Mouse (Mus musculus): ENCODE measurements around the gene Edn3.

The Edn3 gene

DNA sequence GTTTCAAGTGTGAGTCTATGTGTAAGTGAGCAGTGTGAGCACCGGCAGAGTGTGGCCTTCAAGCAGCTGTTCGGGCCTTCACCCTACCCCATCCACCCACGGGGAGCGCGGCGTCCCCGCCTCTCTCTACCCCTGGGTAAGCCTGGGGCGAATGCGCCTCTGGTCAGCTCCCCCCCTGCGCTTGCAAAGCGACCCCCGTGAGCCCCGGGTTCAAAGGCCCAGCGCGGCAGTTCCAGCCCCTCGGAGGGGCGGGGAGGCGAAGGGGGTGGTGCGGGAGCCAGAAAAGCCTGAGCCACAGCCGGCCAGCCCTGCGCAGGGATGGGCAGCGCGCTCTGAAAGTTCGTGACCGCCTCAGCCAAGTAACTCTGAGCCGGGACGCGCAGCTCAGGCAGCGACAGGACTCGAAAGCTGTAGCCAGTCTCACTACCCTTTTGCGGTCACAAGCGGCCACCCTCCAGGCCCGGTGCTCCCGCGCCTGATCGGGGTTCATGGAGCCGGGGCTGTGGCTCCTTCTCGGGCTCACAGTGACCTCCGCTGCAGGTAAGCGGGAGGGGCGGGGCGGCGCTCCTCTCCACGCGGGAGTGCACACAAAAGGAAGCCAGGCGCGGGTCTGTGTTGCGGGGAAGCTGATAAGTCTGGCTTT is at the start of gene Edn3:
Gene Edn3, plus strand, starts transcription at position 141 of the 643 bp plus-strand sequence.
- DNase-seq: no peak

DNA sequence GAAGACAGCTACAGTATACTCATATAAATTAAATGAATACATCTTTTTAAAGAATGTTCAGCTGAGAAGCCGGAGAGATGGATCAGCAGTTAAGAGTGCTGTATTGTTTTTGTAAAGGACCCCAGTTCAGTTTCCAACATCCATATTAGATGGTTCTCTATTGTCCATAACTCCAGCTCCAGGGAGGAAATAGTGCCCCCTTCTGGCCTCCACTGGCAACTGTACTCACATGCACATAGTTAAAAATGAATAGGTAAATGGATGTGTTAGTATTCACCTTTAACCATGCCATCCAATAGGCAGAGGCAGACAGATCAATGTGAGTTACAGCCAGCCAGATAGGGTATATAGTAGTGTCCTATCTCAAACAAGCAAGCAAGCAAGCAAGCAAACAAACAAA is 48.4 kb upstream of the Edn3 start:
- DNase-seq: no peak

DNA sequence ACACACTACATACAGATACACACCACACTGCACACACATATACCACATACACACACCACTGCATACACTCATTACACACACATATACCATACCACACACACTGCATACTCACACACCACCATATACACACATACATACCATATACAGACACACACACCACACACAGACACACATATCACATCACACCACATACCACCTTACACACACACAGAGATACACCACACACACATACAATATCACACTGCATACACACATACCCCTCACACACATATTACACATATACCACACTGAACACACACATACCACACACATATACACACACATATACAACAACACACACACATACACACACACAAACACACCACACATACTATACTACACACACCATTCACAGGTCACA is 44.5 kb upstream of the Edn3 start:
- DNase-seq: no peak

DNA sequence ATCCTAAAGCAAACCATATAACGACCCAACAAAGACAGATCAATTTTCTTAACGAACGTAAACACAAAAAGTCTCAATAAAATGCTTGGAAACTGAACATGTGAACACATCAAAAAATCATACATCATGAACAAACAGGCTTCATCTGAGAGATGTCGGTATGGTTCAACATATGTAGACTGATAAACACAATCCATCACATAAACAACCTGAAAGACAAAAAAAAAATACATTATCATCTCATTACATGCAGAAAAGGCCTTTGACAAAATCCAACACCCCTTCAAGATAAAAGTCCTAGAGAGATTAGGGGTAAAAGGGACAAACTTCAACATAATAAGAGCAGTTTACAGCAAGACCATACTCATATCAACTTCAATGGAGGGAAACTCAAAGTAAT is 42.6 kb upstream of the Edn3 start:
- no peak for DNase-seq

DNA sequence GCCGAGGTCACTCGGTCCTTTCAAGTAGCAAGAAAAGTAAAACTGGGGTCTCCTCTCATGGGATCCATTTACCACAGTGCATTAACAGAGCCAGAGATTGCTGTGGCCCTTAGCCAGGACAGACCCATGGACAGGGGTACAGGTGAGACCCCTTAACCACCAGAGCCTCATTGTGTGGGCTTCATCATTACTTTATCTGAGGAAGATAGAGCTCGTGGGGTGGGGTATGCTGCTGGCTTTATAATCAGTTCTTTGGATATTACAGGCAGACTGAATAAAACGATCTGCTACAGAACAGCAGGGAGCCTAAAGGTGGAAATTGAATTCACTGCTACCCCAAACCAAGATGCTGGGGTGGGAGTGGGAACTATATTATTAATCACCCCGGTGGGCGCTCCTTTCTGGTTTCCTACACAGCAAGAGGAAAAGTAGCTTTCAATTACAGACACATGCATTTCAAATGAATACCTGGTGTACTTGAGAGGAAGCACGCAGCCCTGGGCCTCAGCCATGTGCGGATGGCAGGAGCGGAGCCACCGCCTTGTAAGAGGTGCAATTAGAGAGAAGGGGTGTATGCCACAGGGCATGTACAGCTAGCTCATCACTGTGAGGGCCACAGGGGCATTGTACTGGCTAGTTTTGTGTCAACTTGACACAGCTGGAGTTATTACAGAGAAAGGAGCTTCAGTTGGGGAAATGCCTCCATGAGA is 33.1 kb upstream of the Edn3 start:
- DNase-seq: no peak

DNA sequence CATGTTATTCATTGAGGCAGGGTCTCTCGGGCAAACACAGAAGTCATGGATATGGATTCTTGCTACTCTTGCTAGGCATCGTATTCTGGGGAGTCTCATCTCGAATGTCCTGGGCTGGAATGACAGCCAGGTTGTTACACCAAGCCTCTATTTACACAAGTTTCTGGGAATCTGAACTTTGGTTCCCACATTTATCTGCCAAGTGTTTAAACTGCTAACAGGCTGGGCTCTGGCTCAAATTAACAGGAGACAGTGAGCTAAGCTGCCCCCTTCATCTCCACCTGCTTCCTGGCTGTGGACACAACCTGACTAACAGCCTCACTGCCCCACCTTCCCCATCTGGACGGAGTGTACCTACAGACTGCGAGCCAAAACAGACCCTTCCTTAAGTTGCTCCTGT is 28.5 kb upstream of the Edn3 start:
- no peak for DNase-seq

DNA sequence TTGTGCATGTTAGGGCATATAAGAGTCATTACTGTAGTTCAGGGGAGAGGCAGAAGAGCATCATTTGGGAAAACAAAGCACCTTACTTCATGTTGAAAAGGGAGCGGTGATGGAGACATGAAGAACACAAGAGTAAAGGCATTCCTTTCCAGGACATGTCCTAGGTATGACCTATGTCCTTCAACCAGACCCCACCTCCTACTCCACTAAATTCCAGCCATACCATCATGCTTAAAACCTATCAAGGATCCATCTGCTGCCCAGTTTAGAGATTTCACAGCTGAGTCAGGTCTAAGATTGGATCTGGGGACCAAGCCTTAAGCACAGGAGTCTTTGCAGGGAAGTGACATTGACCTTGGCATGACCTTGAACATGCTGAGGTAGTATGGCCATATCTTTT is 25.1 kb upstream of the Edn3 start:
- DNase-seq: no peak

DNA sequence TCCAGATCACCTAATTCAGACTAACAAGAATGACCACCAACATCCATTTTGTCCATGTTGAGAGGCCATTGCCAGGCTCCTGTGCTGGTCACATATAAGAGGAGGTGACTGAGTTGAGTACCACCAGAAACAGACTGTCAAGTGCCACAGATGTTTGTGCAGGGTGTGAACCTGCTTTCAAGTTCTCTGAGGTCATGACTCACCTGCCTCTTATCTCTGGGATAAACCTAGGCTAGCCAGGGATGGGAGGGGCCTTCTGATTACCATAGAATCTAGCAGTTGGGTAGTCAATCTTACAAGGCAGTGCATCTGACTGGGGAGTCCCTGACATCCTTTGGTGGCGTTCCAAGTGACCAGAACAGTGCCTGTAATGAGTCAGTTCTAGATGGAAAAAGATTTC is 13.2 kb upstream of the Edn3 start:
- DNase-seq: no peak

DNA sequence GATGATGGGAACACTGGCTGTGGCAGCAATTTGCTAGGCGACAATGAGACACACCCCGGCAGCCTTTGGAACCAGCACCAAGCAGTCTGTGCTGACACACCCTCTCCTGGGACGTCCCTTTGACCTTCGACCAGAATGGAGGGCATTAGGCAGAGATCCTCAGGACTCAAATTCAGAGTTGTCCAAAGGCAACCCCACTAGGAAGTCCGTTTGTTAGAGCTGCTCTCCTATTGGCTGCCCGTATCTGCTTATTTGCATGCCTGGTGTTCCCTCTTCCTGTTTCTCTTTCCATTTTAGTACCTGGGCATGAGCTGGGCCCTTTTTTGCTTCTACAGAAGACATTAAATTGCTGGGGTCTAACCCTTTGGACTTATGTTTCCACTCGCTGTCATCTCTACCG is 12.0 kb upstream of the Edn3 start:
- no peak for DNase-seq

DNA sequence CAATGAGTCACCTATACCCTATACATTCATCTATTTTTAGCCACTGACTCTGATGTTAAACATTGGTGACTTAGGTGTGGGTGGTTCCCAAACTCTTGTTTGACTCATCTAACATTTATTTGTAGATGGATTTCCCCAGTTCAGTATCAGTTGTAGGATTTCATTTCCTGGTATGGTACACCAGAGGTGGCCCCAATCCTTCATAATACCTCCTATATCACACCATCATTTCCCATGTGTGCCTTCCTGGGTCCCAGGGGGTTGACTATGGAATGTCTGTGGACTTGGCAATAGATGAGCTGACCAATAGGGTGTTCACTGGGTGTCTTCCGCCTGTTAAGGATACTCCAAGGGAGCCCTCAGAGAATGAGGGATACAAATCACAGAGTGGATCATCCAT is 7.2 kb upstream of the Edn3 start:
- no peak for DNase-seq

DNA sequence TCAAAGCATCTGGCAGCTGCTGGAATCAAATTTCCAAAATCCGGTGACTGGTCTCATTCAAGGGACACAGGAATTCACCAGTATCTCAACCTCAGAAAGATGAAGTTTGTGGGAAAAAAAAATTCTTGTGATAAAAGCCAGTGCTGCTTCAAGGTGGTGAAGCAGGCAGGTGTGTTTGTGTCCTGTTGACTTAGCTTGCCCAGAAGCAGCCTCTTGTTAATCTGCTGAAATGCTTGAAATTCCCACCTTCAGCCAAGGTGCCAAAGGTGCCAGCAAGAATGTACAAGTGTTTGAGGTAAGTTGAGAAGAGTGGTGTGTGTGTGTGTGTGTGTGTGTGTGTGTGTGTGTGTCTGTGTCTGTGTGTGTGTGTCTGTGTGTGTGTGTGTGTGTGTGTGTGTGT is 6.2 kb upstream of the Edn3 start:
- DNase-seq: no peak

DNA sequence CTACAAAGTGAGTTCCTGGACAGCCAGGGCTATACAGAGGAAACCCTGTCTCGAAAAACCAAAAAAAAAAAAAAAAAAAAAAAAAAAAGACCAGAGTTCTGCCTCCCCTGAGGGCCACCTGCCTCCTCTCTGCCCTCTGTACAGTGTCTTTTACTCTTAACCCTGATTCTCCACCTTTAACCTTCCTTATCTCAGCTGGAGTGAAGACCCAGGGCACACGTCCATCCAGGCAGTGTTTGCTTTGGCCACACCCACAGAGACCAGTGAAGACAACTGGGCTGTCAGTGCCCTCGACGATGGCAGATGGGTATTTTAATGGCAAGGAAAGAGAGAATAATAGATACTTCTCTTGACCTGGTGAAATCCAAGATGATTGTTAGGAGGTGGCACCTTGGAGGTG is 1.2 kb upstream of the Edn3 start:
- no peak for DNase-seq

DNA sequence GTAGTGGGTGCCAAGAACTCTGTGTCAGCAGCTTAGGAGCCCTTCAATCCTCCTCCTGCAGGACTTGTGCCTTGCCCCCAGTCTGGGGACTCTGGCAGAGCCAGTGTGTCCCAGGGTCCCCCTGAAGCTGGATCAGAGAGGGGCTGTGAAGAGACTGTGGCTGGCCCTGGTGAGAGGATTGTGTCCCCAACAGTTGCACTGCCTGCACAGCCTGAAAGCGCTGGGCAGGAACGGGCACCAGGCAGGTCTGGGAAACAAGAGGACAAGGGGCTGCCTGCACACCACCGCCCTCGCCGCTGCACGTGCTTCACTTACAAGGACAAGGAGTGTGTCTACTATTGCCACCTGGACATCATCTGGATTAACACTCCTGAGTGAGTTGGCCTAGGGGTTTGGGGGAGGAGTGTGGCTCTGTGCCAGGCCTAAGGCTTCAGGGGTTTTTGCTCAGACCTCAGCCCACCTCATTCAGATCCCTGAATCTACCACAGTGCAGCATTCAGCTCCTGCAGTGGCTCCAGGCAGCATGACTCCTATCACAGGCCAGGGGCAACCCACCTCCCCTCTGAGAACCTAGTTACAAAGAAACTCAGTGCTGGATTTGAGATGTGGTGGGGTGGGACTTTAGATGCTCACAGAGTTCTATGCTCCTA is 1.2 kb downstream of the Edn3 start:
- DNase-seq: no peak

DNA sequence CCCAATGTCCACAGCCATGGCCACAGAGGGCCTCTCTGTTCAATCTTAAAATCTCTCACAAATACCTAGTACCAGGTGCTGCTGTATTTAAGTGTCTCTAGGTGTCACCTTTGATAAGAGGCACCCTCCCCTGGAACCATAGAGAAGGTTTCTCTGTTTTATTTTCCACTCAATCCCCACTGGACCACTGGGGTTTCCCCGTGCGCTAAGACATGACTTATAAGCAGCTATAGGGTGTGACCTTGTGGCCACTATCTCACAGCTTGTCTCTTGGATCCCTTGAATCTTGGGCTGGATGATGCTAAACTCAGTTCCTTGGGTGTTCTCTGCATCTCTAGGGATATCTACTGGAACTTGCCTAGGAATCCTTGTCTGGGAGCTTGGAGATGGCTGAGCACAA is 1.9 kb downstream of the Edn3 start:
- DNase-seq: no peak

DNA sequence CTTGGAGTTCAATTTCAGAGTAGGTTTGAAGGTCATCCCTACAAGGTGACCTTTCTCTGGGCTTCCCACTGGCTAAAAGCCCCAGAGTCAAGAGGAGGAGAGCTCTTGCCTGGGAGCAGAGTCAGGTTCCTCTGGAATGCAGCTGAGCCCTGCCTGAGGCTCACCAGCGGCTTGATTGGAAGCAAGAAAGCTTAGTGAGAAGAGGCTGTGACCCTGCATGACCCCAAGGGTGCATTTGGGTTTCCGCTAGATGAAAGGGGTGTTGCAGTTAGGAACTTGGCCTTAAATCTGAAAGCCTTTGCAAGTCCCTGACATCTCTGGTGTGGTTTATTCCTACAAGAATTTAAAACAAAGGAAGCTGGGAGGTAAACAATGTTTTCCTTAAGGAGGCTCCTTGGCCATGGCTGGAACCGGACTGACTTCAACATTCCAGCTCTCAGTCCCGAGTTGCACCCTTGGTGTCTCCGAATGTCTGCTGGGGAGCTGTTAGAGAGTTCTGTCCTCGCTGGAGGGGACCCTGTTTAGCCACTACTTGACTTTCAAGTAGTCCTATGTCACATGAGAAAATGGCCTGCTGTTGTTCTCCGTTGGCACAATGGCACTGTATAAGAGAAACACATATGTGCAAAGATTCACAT is 8.6 kb downstream of the Edn3 start:
- DNase-seq: no peak

DNA sequence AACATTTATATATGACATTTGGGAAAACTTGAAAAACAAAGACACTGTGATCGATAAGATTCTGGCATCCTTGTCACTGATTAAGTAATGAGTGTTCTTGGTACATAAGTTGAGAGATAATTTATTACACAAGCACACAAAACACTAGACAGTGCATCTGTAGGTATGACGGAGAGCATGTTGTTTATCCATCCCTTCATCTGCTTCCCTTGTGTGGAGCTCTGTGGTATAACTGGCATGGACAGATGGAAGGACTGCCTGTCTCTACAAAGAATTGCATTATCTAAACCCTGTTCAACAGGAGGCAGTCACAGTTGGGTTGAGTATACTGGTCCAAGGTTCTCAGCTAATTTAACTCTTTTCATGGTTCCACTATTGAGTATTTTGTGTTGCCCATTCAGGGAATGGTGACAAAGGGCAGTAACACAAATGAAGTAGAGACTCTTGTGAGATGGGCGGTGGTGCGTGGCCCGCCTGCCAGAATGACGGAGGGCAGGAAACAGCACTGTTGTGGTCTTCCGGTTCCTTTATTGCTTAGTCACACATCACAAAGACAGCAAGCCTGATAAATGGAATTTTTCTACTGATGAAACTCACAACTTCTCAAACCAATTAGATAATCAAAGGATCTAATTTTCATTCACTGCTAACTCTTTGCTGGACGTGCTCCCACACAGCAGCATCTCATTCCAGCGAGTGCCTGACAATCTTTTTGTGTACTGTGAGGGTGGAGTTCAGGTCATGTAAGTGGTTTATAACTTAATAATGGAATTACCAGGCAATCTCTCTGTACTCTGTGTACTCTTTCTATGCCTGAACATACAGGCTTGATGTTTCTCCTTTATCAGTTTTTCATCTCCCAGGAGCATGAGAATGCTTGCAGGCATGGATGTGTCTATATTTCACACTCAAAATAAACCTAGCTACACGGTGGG is 14.0 kb downstream of the Edn3 start:
- no peak for DNase-seq

DNA sequence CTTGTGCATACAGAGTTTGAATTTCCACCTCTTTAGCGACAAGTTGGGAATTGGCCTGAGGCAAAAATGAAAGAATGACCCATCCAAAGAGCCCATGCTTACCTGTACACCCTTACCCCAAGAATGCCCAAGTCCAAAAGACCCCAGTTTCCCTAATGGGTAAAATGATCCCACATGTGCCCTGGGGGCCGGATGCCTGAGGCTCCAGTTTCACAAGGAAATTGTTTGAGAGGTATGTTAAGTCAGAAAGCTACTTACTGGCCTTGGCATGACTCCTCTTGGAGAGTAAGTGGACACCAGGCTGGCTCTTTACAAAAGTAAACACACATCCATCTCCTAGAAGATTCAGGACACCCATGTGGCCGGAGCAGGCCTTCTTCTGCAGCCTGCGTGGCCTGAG is 21.6 kb downstream of the Edn3 start:
- DNase-seq: no peak

DNA sequence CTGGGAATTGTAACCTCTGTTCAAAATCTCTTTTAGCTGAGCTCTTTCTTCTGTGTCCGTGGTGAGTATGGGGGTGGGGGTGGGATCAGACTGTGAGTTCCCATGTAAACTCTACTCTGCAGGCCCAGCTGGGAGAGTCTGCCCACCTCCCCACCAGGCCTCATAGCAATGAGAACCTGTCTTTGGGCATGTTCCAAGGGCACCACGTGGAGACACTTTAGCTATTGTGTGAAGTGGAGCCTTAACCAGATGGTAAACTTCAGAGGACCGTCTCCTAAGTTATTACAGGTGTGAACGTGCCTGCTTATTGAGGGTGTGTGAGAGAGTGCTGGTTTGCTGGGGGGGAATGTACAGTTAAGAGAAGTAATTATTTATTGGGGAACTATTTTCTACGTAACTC is 22.5 kb downstream of the Edn3 start:
- DNase-seq: no peak

DNA sequence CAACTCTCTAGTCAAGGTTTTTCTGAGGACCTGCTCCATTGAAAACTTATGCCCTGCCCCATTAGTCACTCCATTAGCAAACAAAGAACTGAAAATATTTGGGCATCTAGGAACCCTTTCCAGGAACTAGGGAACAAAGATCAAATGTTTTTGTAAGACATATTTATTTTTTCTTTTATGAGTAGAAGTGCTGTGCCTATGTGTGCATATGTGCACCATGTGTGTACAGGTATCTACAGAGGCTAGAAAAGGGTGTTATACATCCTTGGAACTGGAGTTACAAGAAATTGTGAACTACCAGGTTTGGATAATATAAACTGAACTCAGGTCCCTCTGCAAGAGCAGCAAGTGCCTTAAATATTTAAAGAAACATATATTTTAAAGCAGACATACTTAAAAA is 28.4 kb downstream of the Edn3 start:
- DNase-seq: no peak

DNA sequence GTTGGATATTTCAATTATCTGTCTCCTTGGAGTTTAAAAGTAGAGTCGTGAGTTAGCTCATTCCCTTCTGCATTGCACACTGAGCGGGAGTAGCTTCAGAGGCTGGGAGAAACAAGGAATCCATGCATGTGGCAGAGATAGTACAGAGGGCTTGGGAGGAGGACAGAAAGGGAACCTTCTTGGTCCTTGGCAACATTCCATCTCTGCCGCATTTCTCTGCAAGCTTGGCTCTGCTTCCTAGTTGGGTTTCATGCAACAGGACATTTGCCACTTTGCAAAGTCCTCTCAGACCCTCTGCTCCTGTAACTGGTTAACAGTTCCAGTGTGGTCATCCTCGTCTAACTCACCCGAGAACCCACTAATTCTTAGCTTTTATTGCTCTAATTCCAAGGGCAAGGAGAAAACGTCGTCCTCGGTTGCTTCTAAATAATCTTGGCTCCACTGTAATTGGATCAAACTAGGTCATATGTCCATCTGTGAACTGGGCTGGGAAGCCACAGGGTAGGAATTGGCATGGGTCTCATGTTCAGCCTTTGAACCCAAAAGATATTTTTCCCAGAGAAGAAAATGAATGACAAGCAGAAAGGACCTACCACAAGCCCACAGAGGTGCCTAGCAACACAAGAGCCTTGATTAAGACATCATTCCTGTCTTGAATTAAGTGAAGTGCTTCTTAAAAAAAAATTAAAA is 32.2 kb downstream of the Edn3 start:
- DNase-seq: no peak

DNA sequence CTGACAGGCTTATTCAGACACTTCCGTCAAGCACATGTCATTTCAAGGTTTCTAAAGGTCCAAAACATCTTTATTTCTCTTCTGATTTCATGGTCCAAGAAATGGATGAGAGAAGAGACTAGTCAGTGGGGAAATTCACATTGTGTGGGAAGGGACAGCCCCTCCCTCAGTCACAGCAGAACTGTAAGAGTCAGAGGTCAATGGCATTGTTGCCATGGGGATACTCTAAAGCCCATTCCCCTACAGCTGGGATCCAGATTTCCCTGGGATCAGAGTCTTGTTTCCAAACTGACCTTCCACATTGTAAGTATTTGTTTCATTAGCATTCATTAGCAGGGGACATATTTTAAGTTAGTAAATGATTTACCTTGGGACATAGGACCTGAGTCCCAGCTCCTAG is 32.8 kb downstream of the Edn3 start:
- no peak for DNase-seq

DNA sequence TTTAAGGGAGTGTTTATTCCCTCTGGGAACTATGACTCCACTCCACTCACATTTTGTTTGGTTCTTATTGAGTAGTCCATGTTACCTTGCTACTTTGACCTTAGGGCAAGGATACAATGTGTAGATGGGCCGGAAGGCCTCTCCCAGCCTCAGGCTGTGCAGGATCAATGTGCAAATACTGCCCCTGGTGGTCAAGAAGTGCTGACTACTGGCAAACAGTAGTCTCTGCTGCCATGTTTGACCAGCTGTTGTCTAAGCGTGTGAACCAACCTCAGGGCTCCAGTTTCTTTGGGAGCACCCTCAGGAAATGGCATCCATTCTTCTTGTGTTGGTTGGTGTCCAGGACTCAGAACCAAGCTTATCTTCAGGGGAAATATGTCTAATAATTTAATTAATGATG is 36.6 kb downstream of the Edn3 start:
- DNase-seq: no peak
